Mouse (Mus musculus): Measurements from ENCODE around the gene Grm4. TPM values are rescaled to one million over a fixed set of nuclear protein-coding genes. Genes with fewer than 3 reads are reported as not detected.

Gene Grm4
- total RNA-seq (2023), result not detected

GRCm38 (mm10) chr17:27521303-27521702 is at the start of gene Grm4:
Gene Grm4 (minus strand): TSS chr17:27521403.

GRCm38 (mm10) chr17:27565163-27565941 is 44.1 kb upstream of the Grm4 start, which contains the start of gene AI413582:
Gene AI413582 (minus strand): TSS chr17:27565756.

GRCm38 (mm10) chr17:27556315-27557011 is 35.3 kb upstream of the Grm4 start, which contains the start of gene Hmga1:
Gene Hmga1 (plus strand): TSS chr17:27556497.

Other genes with a start within 250 kb of the Grm4 start
- gene Hmga1, start 35.1 kb upstream of the Grm4 start, total RNA-seq (2023), result 42.4 TPM
- gene AI413582, start 44.4 kb upstream of the Grm4 start, total RNA-seq (2023), result 41.7 TPM
- gene Nudt3, start 102.1 kb upstream of the Grm4 start, total RNA-seq (2023), result 101 TPM
- not detected for gene RPS10-NUDT3, start 113.8 kb upstream of the Grm4 start, total RNA-seq (2023)
- 2,947 TPM for gene Rps10, start 115.3 kb upstream of the Grm4 start, total RNA-seq (2023)
- gene Pacsin1, start 134.1 kb upstream of the Grm4 start, total RNA-seq (2023), result 42.6 TPM
- 1.2 TPM for gene Spdef, start 207.6 kb upstream of the Grm4 start, total RNA-seq (2023)